Mouse (Mus musculus) midbrain, embryonic 11.5 days (tissue): Measurements from ENCODE around the gene Sptlc3. TPM values are rescaled to one million over a fixed set of nuclear protein-coding genes. Genes with fewer than 3 reads are reported as not detected.

Experiments used
- ATAC-seq: fragments of 200-750 bp; cut with Nextera tagmentation; 2 replicates; pipeline ENCODE4 v1.8.0; 2017; ENCODE audit warnings: moderate TSS enrichment, moderate library complexity; ENCODE audit not compliant: low FRiP score
- DNase-seq: peaks from one replicate; pipeline ENCODE4 v3.0.0; 2015; ENCODE audit warnings: low spot score; ENCODE audit errors: missing footprints
- H3K27ac ChIP-seq: fragments of 300-500 bp; sonication (generic); 2 replicates; pipeline ENCODE4 v1.5.1; 2014; ENCODE audit warnings: low read depth, low read length
- H3K27me3 ChIP-seq: fragments of 300-500 bp; sonication (generic); 2 replicates; pipeline ENCODE4 v1.6.1; 2014; ENCODE audit warnings: mild to moderate bottlenecking, low read length, moderate library complexity, mixed read lengths; ENCODE audit not compliant: control insufficient read depth, insufficient read depth
- H3K36me3 ChIP-seq: fragments of 300-500 bp; sonication (generic); 2 replicates; pipeline ENCODE4 v1.6.1; 2014; ENCODE audit warnings: mild to moderate bottlenecking, low read length, moderate library complexity, mixed read lengths; ENCODE audit not compliant: control insufficient read depth, insufficient read depth
- H3K4me1 ChIP-seq: fragments of 300-500 bp; sonication (generic); 2 replicates; pipeline ENCODE4 v1.6.1; 2014; ENCODE audit warnings: low read length; ENCODE audit not compliant: control insufficient read depth, insufficient read depth
- H3K4me2 ChIP-seq: fragments of 300-500 bp; sonication (generic); 2 replicates; pipeline ENCODE4 v1.6.1; 2014; ENCODE audit warnings: mild to moderate bottlenecking, moderate library complexity
- H3K4me3 ChIP-seq: fragments of 300-500 bp; sonication (generic); 2 replicates; pipeline ENCODE4 v1.5.1; 2014; ENCODE audit warnings: low read depth, low read length
- H3K9ac ChIP-seq: fragments of 300-500 bp; sonication (generic); 2 replicates; pipeline ENCODE4 v1.6.1; 2014; ENCODE audit warnings: low read length
- H3K9me3 ChIP-seq: fragments of 300-500 bp; sonication (generic); 2 replicates; pipeline ENCODE4 v1.6.1; 2016; ENCODE audit warnings: low read length; ENCODE audit not compliant: control insufficient read depth
- WGBS: fragments of 180-500 bp; shearing (Covaris S2); extraction: QIAGEN DNeasy Blood & Tissue Kit; methylation state at CpG from one replicate; pipeline ENCODE4 v1.1.7; 2014; 5-methylcytosine and 5-hydroxymethylcytosine counted together
- polyA plus RNA-seq: library from polyadenylated mRNA; unstranded; fragments of >200 nt; fragmentation: Nextera tagmentation; extraction: Ambion mirVana; gene quantifications from 2 replicates; pipeline ENCODE4 v1.2.1, GENCODE M21; 2014

The Sptlc3 gene
- polyA plus RNA-seq, 1 experiment from 2014 or later: not detected

DNA sequence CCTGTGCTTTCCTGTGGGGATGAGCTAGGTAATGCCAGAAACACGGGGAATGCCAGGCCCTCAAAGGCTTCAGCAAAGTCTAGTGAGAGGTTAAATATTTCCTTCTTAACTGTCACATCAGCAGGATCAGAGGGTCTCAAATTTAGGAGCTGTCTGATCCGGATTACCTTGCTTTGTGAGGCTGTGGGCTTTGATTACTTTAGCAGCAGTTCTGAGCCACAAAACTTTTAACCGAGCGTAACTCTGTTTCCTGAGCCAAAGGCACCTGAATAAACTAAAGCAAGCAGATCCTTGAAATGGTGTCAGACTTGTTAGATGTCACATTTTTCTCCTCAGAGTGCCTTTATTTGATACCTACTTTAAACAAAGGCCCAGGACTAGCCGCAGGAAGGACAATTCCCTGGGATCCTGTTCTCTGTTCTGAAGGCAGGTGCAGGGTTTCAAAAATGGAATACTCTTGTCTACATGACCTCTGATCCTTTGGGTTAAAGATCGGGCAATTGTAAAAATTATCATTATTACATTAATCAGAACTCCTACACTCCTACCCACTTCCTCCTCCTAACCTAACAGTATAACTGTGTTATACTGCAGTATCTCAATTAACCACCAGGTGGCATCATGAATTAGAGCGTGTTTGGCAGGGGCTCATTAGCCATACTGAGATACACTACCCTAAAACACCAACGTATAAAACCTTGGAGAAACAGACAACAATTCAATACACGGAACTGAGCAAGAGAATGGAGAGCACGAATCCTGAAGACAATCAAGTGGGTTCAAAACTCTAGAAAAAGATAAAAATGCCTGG, 97.4 kb downstream of the Sptlc3 start:
- 38% methylated on average over 10 of the region's 10 CpGs for WGBS
- Histone ChIP-seq H3K4me2 (no peak overlapping the region), H3K27ac (no peak overlapping the region), H3K4me3 (no peak overlapping the region), H3K4me1 (no peaks in the 10 kb centered on the region), H3K9ac (no peak overlapping the region), H3K36me3 (no peaks in the 10 kb centered on the region), H3K9me3 (no peaks in the 10 kb centered on the region), H3K27me3 (no peaks in the 10 kb centered on the region)
- ATAC-seq: peak; percentile 90
- peak; percentile 95 for DNase-seq

DNA sequence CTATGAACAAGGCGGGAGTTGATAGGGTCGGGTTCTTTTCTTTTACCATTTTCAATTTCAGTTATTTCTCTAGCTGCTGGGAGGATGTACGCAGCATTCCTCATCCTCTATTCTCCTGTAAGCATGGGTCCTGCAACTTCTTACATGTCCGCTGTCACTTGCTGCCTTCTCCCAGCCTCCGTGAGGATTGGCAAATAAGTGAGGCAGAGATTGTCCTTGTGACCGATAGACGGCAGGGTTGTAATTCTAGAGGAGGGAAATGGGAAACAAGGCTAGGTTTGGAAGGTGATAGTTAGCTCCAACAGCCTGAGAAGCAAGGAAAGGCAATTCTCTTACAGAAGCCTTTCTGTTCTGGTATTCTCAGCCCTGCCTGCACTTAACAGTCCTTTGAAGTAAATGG, 98.4 kb downstream of the Sptlc3 start:
- no peak for ATAC-seq
- no peaks in the 10 kb centered on the region for H3K9me3 ChIP-seq
- no peak overlapping the region for H3K4me3 ChIP-seq
- H3K36me3 ChIP-seq: no peaks in the 10 kb centered on the region
- no peaks in the 10 kb centered on the region for H3K27me3 ChIP-seq
- DNase-seq: no peak
- no peak overlapping the region for H3K9ac ChIP-seq
- 92% methylated on average over 7 of the region's 7 CpGs for WGBS
- H3K27ac ChIP-seq: no peak overlapping the region
- no peaks in the 10 kb centered on the region for H3K4me1 ChIP-seq
- H3K4me2 ChIP-seq: no peak overlapping the region

DNA sequence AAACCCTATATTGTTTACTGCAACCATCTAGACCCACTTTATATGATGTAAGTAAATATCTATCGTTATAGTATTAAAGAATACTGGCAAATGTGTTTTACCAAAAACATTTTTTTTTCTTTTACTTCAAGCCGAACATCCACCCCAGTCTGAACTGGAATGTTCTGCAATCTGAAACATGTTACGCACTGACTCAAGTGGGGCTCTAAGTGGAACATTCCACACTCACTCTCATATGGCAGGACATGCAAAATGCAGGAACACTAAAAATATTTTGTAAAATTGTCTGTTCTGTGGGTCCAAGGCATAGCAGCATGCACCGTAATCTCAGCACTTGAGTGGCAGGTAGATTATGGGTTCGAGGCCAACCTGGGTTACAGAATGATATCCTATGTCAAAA, 103.5 kb downstream of the Sptlc3 start:
- Histone ChIP-seq H3K9me3 (no peaks in the 10 kb centered on the region), H3K27me3 (no peaks in the 10 kb centered on the region), H3K4me2 (no peak overlapping the region), H3K27ac (no peak overlapping the region), H3K4me3 (no peak overlapping the region), H3K4me1 (0 out of 2 replicates have a peak, but pooled peaks cover 3% of the 10 kb centered on the region), H3K36me3 (no peaks in the 10 kb centered on the region), H3K9ac (no peak overlapping the region)
- ATAC-seq: no peak
- 94% methylated on average over 5 of the region's 5 CpGs for WGBS
- DNase-seq: no peak

DNA sequence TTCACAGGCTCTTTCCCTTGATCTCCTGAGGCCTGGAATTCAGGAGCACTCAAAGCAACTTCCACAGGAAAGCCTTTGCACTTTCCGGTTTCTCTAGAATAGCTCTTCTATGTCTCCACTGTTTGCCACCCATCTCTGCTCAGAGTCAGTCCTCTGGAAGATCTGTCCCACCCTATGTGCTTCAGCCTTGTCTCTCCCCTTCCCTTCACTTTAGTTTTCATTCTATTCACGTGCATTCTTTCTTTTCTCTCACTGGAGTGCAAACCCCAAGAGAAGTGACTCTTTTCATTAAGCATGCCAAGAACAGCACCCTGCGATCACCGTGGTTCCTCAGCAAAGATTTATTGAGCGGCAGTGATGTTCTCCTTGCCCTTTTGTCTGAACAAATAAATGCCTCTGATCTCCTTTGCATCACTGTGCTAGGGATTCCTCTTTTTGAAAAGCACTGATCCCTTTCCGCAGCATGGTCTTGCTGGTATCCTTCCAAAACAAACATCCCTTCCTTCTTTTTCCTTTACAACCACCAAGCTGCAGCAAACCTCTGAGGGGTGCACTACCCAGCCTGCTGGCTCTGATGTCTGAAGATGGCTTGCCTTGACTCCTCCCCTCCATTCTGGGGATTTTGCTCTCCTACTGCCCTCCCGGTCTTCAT, 108.0 kb downstream of the Sptlc3 start:
- no peaks in the 10 kb centered on the region for H3K27me3 ChIP-seq
- no peak overlapping the region for H3K27ac ChIP-seq
- H3K4me1 ChIP-seq: 0 out of 2 replicates have a peak, but pooled peaks cover 3% of the 10 kb centered on the region
- no peak overlapping the region for H3K4me2 ChIP-seq
- DNase-seq (no peak), ATAC-seq (peak; percentile 52; the same call in 1 of the 2 replicates)
- WGBS: 18% methylated on average over 7 of the region's 7 CpGs
- no peak overlapping the region for H3K9ac ChIP-seq
- H3K9me3 ChIP-seq: no peaks in the 10 kb centered on the region
- no peak overlapping the region for H3K4me3 ChIP-seq
- H3K36me3 ChIP-seq: no peaks in the 10 kb centered on the region

DNA sequence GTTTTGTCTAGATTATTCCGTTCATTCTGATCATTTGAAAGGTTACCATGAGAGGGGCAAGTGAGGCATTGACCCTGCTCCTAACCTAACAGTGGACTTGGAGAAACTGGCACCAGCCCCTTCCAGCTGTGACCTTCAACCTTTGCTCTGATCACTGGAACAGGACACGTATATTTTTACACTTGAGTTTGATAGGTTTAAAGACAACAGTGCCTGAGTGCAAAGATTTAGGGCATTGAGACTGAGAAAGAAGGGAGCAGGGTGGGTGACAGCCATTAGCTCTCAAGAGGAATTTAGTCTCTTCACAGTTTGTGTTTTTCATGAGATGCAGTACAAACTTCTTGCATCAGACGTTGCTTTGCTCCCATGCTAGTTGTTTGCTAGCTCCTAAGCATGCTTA, 114.5 kb downstream of the Sptlc3 start:
- Histone ChIP-seq H3K9me3 (no peaks in the 10 kb centered on the region), H3K9ac (no peak overlapping the region), H3K27ac (no peak overlapping the region), H3K36me3 (no peaks in the 10 kb centered on the region), H3K4me3 (no peak overlapping the region), H3K4me1 (peaks cover 16% of the 10 kb centered on the region), H3K27me3 (0 out of 2 replicates have a peak, but pooled peaks cover 2% of the 10 kb centered on the region), H3K4me2 (peak overlapping the region; percentile 12; the same call in 1 of the 2 replicates)
- WGBS: 20% methylated on average over 3 of the region's 3 CpGs
- ATAC-seq (peak; percentile 12; the same call in 1 of the 2 replicates), DNase-seq (no peak)

DNA sequence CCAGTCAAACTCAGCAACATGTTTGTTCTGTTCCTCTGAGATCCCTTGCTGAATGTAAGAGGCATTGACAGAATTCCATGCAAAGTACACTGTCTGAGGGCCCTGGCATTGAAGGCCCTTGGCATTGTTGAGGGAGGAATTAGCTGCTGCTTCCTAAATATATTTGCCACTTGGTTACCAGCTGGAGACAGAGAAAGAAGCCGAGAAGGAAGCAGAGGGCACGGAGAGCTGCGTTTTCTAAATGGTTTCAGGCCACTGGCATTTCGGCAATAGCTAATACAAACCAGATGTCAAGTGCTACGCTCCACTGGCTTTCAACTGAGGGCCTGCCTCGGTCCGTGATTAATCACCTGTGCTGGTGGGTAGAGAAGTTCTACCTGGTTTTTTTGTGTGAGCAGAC, 115.1 kb downstream of the Sptlc3 start:
- Histone ChIP-seq H3K4me3 (no peak overlapping the region), H3K36me3 (no peaks in the 10 kb centered on the region), H3K9ac (no peak overlapping the region), H3K27ac (no peak overlapping the region; the same call in 1 of the 2 replicates), H3K9me3 (no peaks in the 10 kb centered on the region), H3K27me3 (0 out of 2 replicates have a peak, but pooled peaks cover 2% of the 10 kb centered on the region), H3K4me2 (peak overlapping the region; percentile 12), H3K4me1 (peaks cover 16% of the 10 kb centered on the region)
- WGBS: under 1% methylated on average over 7 of the region's 7 CpGs
- DNase-seq (peak; percentile 94), ATAC-seq (peak; percentile 69)

DNA sequence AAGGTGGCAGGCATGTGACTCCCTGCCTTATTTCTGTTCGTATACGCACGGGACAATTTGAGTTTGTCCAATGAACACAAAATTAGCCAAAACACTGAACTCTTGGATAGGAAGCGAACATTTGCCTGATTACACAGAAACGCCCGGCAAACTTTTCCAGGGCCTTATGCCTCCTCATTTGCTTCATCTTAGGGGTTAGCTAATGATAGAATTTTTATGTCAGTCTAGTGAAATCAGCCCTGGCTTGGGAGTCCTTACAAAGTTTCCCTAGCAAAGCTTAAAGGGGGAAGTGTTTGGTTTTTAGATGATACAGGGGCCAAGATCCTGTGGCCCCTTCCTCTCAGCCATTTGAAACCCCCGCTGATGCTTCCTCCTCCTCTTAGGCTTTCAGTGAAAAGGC, 115.5 kb downstream of the Sptlc3 start:
- Histone ChIP-seq H3K27ac (no peak overlapping the region), H3K4me2 (peak overlapping the region; percentile 12), H3K27me3 (0 out of 2 replicates have a peak, but pooled peaks cover 2% of the 10 kb centered on the region), H3K4me1 (peaks cover 16% of the 10 kb centered on the region), H3K9me3 (no peaks in the 10 kb centered on the region), H3K36me3 (no peaks in the 10 kb centered on the region), H3K9ac (no peak overlapping the region; the same call in 1 of the 2 replicates), H3K4me3 (no peak overlapping the region)
- WGBS: 18% methylated on average over 7 of the region's 7 CpGs
- peak; percentile 90 for DNase-seq
- ATAC-seq: no peak

DNA sequence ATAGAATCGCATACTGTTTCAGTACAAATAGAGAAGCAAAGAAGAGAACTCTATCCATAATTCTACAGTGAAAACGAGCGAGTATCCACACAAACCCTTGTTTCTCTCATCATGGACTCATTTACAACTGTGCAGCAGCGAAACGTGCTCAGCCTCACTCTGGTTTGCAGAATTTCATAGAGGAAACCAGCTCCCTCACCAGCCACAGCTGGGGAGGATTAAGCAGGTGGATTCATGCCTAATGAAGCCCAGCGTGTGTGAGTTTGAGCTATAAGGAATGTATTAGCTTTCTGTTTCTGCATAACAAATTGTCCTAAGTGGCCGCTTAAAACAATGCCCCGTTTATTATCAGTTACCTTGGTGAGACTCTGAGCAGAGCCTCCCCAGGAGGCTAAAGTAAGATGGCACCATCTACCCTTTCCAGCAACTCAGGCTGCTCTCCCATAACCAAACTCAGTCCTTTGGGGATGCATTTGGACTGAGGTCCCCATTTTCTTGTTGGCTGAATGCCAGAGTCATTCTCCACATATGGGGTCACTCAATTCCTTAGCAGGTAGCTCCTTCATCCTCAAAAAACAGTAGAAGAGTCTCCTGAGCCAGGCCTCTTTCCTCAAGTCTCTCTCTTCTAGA, 116.1 kb downstream of the Sptlc3 start:
- peak; percentile 88 for DNase-seq
- no peak overlapping the region for H3K4me3 ChIP-seq
- H3K9me3 ChIP-seq: no peaks in the 10 kb centered on the region
- no peak overlapping the region for H3K27ac ChIP-seq
- peak; percentile 57; the same call in 1 of the 2 replicates for ATAC-seq
- peak overlapping the region; percentile 7; the same call in 1 of the 2 replicates for H3K4me2 ChIP-seq
- H3K27me3 ChIP-seq: 0 out of 2 replicates have a peak, but pooled peaks cover 2% of the 10 kb centered on the region
- WGBS: 9% methylated on average over 8 of the region's 8 CpGs
- H3K9ac ChIP-seq: no peak overlapping the region; the same call in 1 of the 2 replicates
- H3K36me3 ChIP-seq: no peaks in the 10 kb centered on the region
- H3K4me1 ChIP-seq: peaks cover 16% of the 10 kb centered on the region
